Mouse (Mus musculus) lung, adult 2 months (tissue): ENCODE measurements around the gene Tmem200c.

ENCODE experiments used
- CTCF ChIP-seq: fragments of 200-500 bp; IDR thresholded peaks from 2 replicates; pipeline ENCODE4 v1.5.1; 2011; ENCODE audit warnings: mild to moderate bottlenecking, low read length, control low read depth; ENCODE audit not compliant: insufficient read depth
- POLR2A ChIP-seq: fragments of 200-500 bp; IDR thresholded peaks from 2 replicates; pipeline ENCODE4 v1.6.1; 2011; ENCODE audit warnings: low read depth, mild to moderate bottlenecking, control low read depth, low read length, borderline replicate concordance; ENCODE audit errors: extremely low read depth

DNA sequence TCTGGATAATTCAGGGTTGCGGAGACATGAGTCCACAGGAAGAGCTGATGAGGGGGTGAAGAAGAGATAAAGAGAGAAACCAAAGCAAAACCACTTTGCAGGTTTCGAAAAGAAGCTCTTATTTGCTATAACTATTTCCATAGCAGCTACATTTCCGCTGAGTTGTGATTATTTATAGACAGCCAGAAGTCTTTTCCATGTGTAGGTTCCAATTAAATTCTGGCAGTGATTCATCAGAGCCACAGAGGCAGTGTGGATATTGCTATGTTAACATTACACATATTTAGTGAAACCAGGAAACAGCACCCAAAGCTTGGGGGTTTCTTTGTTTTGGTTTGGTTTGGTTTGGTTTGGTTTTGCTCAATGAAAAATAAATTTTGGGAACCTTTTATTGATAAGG lies 37.8 kb downstream of the Tmem200c start:
- TF ChIP-seq CTCF (no peak), POLR2A (no peak)
